Mouse (Mus musculus) lung, postnatal 0 days (tissue): ENCODE results near the gene Ccdc13. TPM values are rescaled to one million over a fixed set of nuclear protein-coding genes. Genes with fewer than 3 reads are reported as not detected.

Source experiments
- ATAC-seq: fragments of 200-750 bp; cut with Nextera tagmentation; 2 replicates; pipeline ENCODE4 v1.8.0; 2017; ENCODE audit warnings: moderate library complexity
- DNase-seq: peaks from one replicate; pipeline ENCODE4 v3.0.0-alpha.2; 2016; ENCODE audit warnings: low spot score
- H3K27ac ChIP-seq: fragments of 300-500 bp; sonication (generic); 2 replicates; pipeline ENCODE4 v1.5.1; 2014; ENCODE audit warnings: antibody characterized with exemption, mild to moderate bottlenecking, low read length, mixed read lengths
- H3K27me3 ChIP-seq: fragments of 300-500 bp; sonication (generic); replicated peaks from 2 replicates; pipeline ENCODE4 v1.6.1; 2014; ENCODE audit warnings: low read length, mixed read lengths; ENCODE audit not compliant: insufficient read depth
- H3K36me3 ChIP-seq: fragments of 300-500 bp; sonication (generic); 2 replicates; pipeline ENCODE4 v1.6.1; 2014; ENCODE audit warnings: low read length, mixed read lengths; ENCODE audit not compliant: insufficient read depth
- H3K4me1 ChIP-seq: fragments of 300-500 bp; sonication (generic); 2 replicates; pipeline ENCODE4 v1.6.1; 2014; ENCODE audit warnings: antibody characterized with exemption, low read depth, low read length, mixed read lengths; ENCODE audit not compliant: insufficient read depth
- H3K4me2 ChIP-seq: fragments of 300-500 bp; sonication (generic); replicated peaks from 2 replicates; pipeline ENCODE4 v1.6.1; 2014; ENCODE audit warnings: low read depth, mild to moderate bottlenecking, low read length, moderate library complexity, mixed read lengths
- H3K4me3 ChIP-seq: fragments of 300-500 bp; sonication (generic); 2 replicates; pipeline ENCODE4 v1.5.1; 2014; ENCODE audit warnings: low read depth, low read length
- H3K9ac ChIP-seq: fragments of 300-500 bp; sonication (generic); replicated peaks from 2 replicates; pipeline ENCODE4 v1.6.1; 2014; ENCODE audit warnings: low read depth, mild to moderate bottlenecking
- H3K9me3 ChIP-seq: fragments of 300-500 bp; sonication (generic); 2 replicates; pipeline ENCODE4 v1.6.1; 2016; ENCODE audit warnings: low read length, mixed read lengths
- CTCF ChIP-seq: IDR thresholded peaks from 2 replicates; pipeline ENCODE4 v1.5.1; 2016; ENCODE audit warnings: antibody characterized with exemption, mild to moderate bottlenecking
- EP300 ChIP-seq: IDR thresholded peaks from 2 replicates; pipeline ENCODE4 v1.6.1; 2016; ENCODE audit warnings: antibody characterized with exemption, mild to moderate bottlenecking, control low read depth
- WGBS: fragments of 180-500 bp; shearing (Covaris S2); extraction: QIAGEN DNeasy Blood & Tissue Kit; methylation state at CpG from one replicate; pipeline ENCODE4 v1.1.7; 2014; 5-methylcytosine and 5-hydroxymethylcytosine counted together
- polyA plus RNA-seq: library from polyadenylated mRNA; unstranded; fragments of >200 nt; fragmentation: Nextera tagmentation; extraction: Ambion mirVana; gene quantifications from 2 replicates; pipeline ENCODE4 v1.2.1, GENCODE M21; 2015

Ccdc13 gene
- polyA plus RNA-seq, 1 experiment from 2014 or later = 1.8 TPM

DNA sequence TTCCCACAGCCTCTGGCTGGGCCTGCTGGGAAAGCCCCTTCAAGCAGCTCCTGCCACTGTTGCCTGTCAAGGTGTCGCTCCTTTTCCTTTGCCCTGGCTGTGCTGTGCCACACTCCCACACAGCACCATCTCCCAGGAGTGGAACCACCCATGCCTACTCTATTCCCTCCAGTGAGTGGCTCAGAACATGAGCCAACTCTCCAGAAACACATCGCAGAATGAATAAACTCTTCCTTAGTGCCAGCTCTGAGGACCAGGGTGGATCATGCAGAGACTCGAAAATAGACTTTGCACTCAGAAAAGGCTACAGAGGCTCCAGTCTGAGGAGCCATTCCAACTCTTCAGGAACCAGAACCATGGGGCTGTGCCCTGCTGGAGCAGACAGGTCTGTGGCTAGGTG lies 12.9 kb downstream of the Ccdc13 start:
- no peak for ATAC-seq
- Histone ChIP-seq H3K27ac (no peak overlapping the region), H3K36me3 (no peaks in the 10 kb centered on the region), H3K27me3 (no peaks in the 10 kb centered on the region), H3K9ac (no peak overlapping the region), H3K4me3 (no peak overlapping the region), H3K4me2 (no peak overlapping the region), H3K4me1 (peaks cover 6% of the 10 kb centered on the region; the same call in 1 of the 2 replicates), H3K9me3 (no peaks in the 10 kb centered on the region)
- no peak for DNase-seq
- 78% methylated on average over 3 of the region's 3 CpGs for WGBS
- TF ChIP-seq CTCF (no peak), EP300 (no peak)

DNA sequence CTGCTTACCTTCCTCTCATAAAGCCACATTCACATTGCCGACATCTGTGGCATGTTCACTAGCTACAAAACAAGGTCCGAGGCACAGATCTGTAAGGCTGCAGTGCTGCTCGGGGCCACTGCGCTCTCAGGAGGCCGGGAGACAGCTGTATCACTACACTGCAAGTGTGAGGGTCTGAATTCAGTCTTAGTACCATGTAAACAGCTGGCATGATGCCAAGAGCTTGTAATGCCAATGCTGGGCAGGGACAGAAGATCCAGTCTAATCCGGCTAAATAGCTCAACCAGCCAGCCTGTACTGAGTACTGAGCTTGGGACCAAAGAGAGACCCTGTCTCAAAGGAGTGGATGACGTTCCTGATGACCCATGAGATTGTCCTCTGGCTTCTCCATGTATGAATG lies 15.3 kb downstream of the Ccdc13 start:
- Histone ChIP-seq H3K27me3 (no peaks in the 10 kb centered on the region), H3K4me3 (no peak overlapping the region), H3K36me3 (no peaks in the 10 kb centered on the region), H3K9ac (no peak overlapping the region), H3K4me2 (no peak overlapping the region), H3K4me1 (peaks cover 6% of the 10 kb centered on the region; the same call in 1 of the 2 replicates), H3K9me3 (no peaks in the 10 kb centered on the region), H3K27ac (no peak overlapping the region)
- TF ChIP-seq EP300 (no peak), CTCF (no peak)
- DNase-seq = no peak
- 78% methylated on average over 7 of the region's 7 CpGs for WGBS
- no peak for ATAC-seq

DNA sequence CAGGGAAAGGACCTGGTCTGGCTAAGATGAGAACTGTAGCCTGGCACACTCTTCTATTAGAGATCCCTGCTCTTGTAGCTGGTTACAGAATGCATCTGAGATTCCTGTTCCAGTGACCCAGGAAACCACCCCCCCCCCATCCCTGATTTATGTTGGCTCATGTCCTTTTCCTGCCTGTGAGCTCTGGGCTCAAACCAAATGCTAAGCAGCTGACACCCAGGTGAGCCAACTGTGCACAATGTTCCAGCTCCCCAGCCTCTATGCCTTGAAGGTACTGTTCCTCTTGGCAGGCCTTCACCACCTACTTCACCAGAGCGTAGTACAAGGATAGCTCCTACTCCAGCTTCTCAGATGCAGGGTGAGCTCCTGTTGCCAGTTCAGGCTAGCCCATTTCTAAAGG lies 16.2 kb downstream of the Ccdc13 start:
- no peaks in the 10 kb centered on the region for H3K27me3 ChIP-seq
- 100% methylated on average over 1 of the region's 1 CpGs for WGBS
- no peak overlapping the region for H3K9ac ChIP-seq
- H3K4me3 ChIP-seq = no peak overlapping the region
- H3K4me2 ChIP-seq = no peak overlapping the region
- DNase-seq (no peak), ATAC-seq (no peak)
- no peaks in the 10 kb centered on the region for H3K36me3 ChIP-seq
- TF ChIP-seq CTCF (no peak), EP300 (no peak)
- no peak overlapping the region for H3K27ac ChIP-seq
- H3K4me1 ChIP-seq = peaks cover 6% of the 10 kb centered on the region; the same call in 1 of the 2 replicates
- H3K9me3 ChIP-seq = no peaks in the 10 kb centered on the region

DNA sequence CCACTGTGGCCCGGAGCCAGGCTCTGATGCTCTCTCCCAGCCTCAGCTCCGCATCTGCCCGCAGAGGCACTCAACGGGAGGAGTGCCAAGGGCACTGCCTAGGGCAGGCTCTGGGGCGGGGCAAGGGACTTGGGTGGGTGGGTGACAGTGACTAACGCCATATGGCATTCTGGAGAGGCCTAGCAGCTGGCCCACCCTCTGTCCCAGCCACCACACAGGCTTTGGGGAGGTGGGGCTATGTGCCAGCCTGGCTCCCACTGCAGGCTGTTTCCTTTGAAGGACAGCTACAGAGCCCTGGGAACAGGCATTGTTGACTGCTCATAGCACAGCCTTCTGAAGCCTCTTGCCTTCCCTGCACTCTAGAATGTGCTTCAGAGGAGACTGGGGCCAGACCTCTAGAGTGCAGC lies 16.7 kb downstream of the Ccdc13 start:
- ATAC-seq (peak; percentile 61), DNase-seq (peak; percentile 19)

DNA sequence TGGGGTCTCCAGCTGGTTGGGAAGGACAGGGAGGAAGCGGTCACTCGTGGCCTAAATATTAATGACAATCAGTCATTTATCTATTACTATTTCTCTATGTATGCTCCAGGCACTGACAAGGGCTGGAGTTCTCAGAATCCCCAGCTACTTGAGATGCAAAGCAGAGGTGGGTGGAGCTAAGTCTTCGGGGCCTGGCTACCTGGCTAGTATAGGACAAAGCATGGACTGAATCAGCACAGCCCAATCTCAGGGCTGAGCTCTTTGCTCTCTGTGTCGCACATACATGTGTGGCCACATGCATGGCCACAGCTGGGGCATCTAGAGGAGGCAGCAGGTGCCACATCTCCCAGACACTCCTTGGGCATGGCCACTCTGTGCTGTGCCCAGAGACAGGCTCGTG lies 18.5 kb downstream of the Ccdc13 start:
- Histone ChIP-seq H3K9me3 (no peaks in the 10 kb centered on the region), H3K4me2 (no peak overlapping the region), H3K9ac (no peak overlapping the region), H3K27me3 (no peaks in the 10 kb centered on the region), H3K4me3 (no peak overlapping the region), H3K27ac (no peak overlapping the region), H3K36me3 (no peaks in the 10 kb centered on the region), H3K4me1 (peaks cover 6% of the 10 kb centered on the region; the same call in 1 of the 2 replicates)
- 57% methylated on average over 5 of the region's 5 CpGs for WGBS
- TF ChIP-seq CTCF = no peak
- ATAC-seq = no peak
- DNase-seq = no peak

More for the DNA sequence above, 16.7 kb downstream of the Ccdc13 start:
- Histone ChIP-seq H3K4me1 (peaks cover 6% of the 10 kb centered on the region; the same call in 1 of the 2 replicates), H3K27me3 (no peaks in the 10 kb centered on the region), H3K4me3 (no peak overlapping the region), H3K9ac (no peak overlapping the region), H3K27ac (no peak overlapping the region), H3K36me3 (no peaks in the 10 kb centered on the region), H3K4me2 (no peak overlapping the region), H3K9me3 (no peaks in the 10 kb centered on the region)
- TF ChIP-seq CTCF (no peak), EP300 (no peak)
- 51% methylated on average over 6 of the region's 6 CpGs for WGBS

DNA sequence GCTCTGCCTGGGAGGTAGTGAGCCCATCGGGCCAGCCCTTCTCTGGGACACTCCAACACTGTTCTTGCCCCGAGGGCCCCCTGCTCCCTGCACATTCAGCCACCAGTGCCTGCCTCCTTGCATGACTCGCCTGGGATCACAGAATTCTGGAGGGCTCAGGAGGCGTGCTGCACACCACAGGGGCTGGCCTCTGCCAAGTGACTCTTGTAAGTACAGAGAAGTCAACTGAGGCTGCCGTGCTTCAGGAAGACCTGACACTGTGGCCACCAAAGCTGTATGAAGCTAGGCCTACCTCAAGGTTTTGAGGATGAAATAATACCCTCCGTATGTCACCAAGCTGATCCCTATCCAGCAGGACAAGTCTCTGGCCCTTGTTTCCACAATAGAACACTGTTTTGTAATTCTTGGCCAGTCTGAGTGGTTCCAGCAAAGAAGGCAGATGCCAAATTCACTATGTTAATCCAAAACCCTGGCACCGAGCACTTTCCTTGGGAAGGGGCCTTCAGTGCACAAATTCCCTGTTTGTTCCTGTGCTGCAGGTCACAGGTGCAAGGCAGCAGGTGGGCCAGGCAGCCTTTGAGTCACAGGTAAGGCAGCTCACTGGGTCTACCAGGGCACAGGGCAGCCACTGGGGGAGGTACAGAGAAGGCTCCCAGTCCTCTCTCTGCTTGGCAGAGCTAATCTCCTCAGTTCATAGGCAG lies 19.3 kb downstream of the Ccdc13 start:
- no peak overlapping the region for H3K27ac ChIP-seq
- DNase-seq (no peak), ATAC-seq (no peak)
- no peaks in the 10 kb centered on the region for H3K36me3 ChIP-seq
- no peak overlapping the region for H3K4me2 ChIP-seq
- no peak overlapping the region for H3K9ac ChIP-seq
- H3K4me3 ChIP-seq = no peak overlapping the region
- TF ChIP-seq EP300 (no peak), CTCF (no peak; the same call in 1 of the 2 replicates)
- WGBS = 40% methylated on average over 7 of the region's 7 CpGs
- H3K4me1 ChIP-seq = peaks cover 6% of the 10 kb centered on the region; the same call in 1 of the 2 replicates
- H3K27me3 ChIP-seq = no peaks in the 10 kb centered on the region
- H3K9me3 ChIP-seq = no peaks in the 10 kb centered on the region
